Mouse (Mus musculus) midbrain, postnatal 0 days (tissue): Measurements from ENCODE around the gene Arsa. TPM values are rescaled to one million over a fixed set of nuclear protein-coding genes. Genes with fewer than 3 reads are reported as not detected.

Experiments
- ATAC-seq: fragments of 200-750 bp; cut with Nextera tagmentation; 2 replicates; pipeline ENCODE4 v1.8.0; 2017; ENCODE audit warnings: moderate number of reproducible peaks, mild to moderate bottlenecking, moderate TSS enrichment, moderate library complexity; ENCODE audit not compliant: low FRiP score
- DNase-seq: peaks from one replicate; pipeline ENCODE4 v3.0.0-alpha.2; 2015; ENCODE audit warnings: low spot score
- H3K27ac ChIP-seq: fragments of 300-500 bp; sonication (generic); 2 replicates; pipeline ENCODE4 v1.5.1; 2014; ENCODE audit warnings: low read depth, mild to moderate bottlenecking, low read length, mixed read lengths
- H3K27me3 ChIP-seq: fragments of 300-500 bp; sonication (generic); 2 replicates; pipeline ENCODE4 v1.6.1; 2014; ENCODE audit warnings: low read length, control low read depth, mixed read lengths; ENCODE audit not compliant: insufficient read depth
- H3K36me3 ChIP-seq: fragments of 300-500 bp; sonication (generic); 2 replicates; pipeline ENCODE4 v1.6.1; 2014; ENCODE audit warnings: low read length, control low read depth, mixed read lengths; ENCODE audit not compliant: insufficient read depth
- H3K4me1 ChIP-seq: fragments of 300-500 bp; sonication (generic); 2 replicates; pipeline ENCODE4 v1.6.1; 2014; ENCODE audit warnings: mild to moderate bottlenecking, control low read depth, antibody characterized with exemption, low read length, mixed read lengths; ENCODE audit not compliant: insufficient read depth
- H3K4me2 ChIP-seq: fragments of 300-500 bp; sonication (generic); 2 replicates; pipeline ENCODE4 v1.6.1; 2014; ENCODE audit warnings: low read depth, mild to moderate bottlenecking, low read length, mixed read lengths; ENCODE audit not compliant: poor library complexity, severe bottlenecking
- H3K4me3 ChIP-seq: fragments of 300-500 bp; sonication (generic); 2 replicates; pipeline ENCODE4 v1.5.1; 2014; ENCODE audit warnings: low read depth, mild to moderate bottlenecking, low read length, moderate library complexity
- H3K9ac ChIP-seq: fragments of 300-500 bp; sonication (generic); replicated peaks from 2 replicates; pipeline ENCODE4 v1.6.1; 2014; ENCODE audit warnings: mild to moderate bottlenecking, low read length, moderate library complexity, mixed read lengths; ENCODE audit not compliant: poor library complexity, severe bottlenecking
- H3K9me3 ChIP-seq: fragments of 300-500 bp; sonication (generic); 2 replicates; pipeline ENCODE4 v1.6.1; 2016; ENCODE audit warnings: low read length, control low read depth
- CTCF ChIP-seq: IDR thresholded peaks from 2 replicates; pipeline ENCODE4 v1.5.1; 2016; ENCODE audit warnings: antibody characterized with exemption, mild to moderate bottlenecking
- WGBS: fragments of 180-500 bp; shearing (Covaris S2); extraction: QIAGEN DNeasy Blood & Tissue Kit; methylation state at CpG from one replicate; pipeline ENCODE4 v1.1.7; 2014; 5-methylcytosine and 5-hydroxymethylcytosine counted together
- polyA plus RNA-seq: library from polyadenylated mRNA; unstranded; fragments of >200 nt; fragmentation: Nextera tagmentation; extraction: Ambion mirVana; gene quantifications from 2 replicates; pipeline ENCODE4 v1.2.1, GENCODE M21; 2015
- total RNA-seq: library from RNA; depleted of rRNA; stranded (reverse); fragments of >200 nt; gene quantifications from 2 replicates; pipeline ENCODE4 v1.2.3, GENCODE M21; 2014

The Arsa gene
- total and polyA plus RNA-seq, 2 experiments from 2014 or later: 32.4 to 34.0 TPM

GRCm38 (mm10) chr15:89430341-89430740, 46.9 kb downstream of the Arsa start:
- Histone ChIP-seq H3K4me3 (peak overlapping the region; percentile 76), H3K36me3 (peaks cover 22% of the 10 kb centered on the region), H3K27ac (peak overlapping the region; percentile 93), H3K4me1 (0 out of 2 replicates have a peak, but pooled peaks cover 2% of the 10 kb centered on the region), H3K9me3 (no peaks in the 10 kb centered on the region), H3K27me3 (no peaks in the 10 kb centered on the region), H3K9ac (peak overlapping the region; percentile 66; the same call in 1 of the 2 replicates), H3K4me2 (peak overlapping the region; percentile 96)
- no peak for ATAC-seq
- DNase-seq: no peak
- WGBS: 48% methylated on average over 6 of the region's 6 CpGs
- TF ChIP-seq CTCF: peak; percentile 37

DNA sequence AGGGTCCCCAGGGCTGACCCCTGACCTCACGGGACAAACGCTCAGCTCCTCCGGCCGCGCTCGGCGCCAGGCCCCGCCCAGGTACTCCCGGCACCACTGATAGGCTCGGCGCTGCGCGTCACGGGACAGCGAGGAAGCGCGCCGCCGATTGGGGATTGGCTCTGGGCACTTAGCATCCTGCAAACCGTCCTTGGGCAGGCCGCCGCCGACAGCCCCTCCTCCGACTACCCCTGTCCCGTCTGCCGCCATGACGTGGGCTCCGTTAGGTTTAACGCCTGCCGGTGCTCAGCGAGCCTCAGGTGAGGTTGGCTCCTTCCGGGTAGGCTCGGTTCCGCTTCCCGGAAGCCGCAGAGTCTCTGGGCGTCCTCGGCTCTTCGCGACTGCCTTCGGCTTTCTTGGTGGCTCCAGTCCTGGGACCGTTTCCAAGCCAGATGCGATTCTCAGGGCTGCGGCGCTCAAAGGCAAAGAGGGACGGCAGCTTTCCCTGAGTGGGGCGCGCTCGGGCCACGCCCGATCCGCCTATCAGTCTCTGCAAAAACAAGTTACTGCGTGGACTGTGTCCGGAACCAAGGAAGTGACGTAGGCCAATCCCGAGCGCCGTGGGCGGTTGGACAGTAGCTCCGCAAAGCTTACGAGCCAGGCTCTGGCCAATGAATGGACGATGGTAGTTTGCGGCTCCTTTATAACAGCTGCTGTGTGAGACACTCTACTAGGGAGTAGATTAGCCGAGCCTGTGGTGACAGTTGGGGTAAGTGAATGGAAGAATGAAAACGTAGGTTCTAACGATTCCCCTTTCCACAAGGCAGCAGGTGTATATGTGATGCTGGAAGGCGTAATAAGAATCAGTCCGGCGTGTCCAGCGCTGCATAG, 47.6 kb downstream of the Arsa start, which contains the start of the genes C730034F03Rik, Gm44502 and Chkb:
Gene C730034F03Rik, plus strand, starts transcription at position 238 of the 870 bp plus-strand sequence.
Gene Gm44502, minus strand, starts transcription at position 345 of the 870 bp plus-strand sequence.
Gene Chkb, minus strand, starts transcription at position 557 of the 870 bp plus-strand sequence.
- no peak for TF ChIP-seq CTCF
- Histone ChIP-seq H3K36me3 (peaks cover 24% of the 10 kb centered on the region), H3K27ac (peak within 1 kb of the TSS; percentile 93), H3K9ac (peak within 1 kb of the TSS; percentile 66), H3K4me3 (peak within 1 kb of the TSS; percentile 76), H3K4me2 (peak within 1 kb of the TSS; percentile 96), H3K27me3 (no peaks in the 10 kb centered on the region), H3K9me3 (no peaks in the 10 kb centered on the region), H3K4me1 (0 out of 2 replicates have a peak, but pooled peaks cover 2% of the 10 kb centered on the region)
- peak; percentile 95 for ATAC-seq
- DNase-seq: peak; percentile 99
- WGBS: under 1% methylated on average over 63 of the region's 70 CpGs

DNA sequence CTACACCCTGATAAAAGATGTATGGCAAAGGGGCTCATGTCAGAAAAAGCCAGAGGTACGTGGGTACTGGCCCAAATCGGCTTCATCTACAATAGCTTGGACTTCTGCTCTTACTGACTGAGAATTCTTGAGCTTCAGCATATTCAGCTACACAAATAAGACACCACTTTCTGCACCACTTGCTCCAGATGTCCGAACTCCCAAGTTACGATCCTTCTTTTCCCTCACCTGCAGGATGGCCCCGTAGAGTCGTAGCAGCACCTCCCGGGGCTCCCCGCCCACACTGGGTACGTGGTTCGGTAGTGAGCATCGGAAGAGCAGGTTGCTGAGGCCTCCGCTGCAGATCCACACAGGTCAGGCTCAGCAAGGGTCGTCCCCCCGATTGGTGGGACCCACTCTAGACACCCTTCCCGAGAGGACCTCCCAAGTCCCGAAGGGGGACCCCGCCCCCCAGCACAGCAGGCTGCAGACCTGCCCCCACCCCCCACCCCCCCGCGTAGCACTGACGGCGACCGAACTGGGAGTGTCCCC, 48.3 kb downstream of the Arsa start:
- Histone ChIP-seq H3K36me3 (peaks cover 24% of the 10 kb centered on the region), H3K4me1 (0 out of 2 replicates have a peak, but pooled peaks cover 2% of the 10 kb centered on the region), H3K9me3 (no peaks in the 10 kb centered on the region), H3K9ac (peak overlapping the region; percentile 66), H3K27me3 (no peaks in the 10 kb centered on the region), H3K27ac (peak overlapping the region; percentile 93), H3K4me2 (peak overlapping the region; percentile 96), H3K4me3 (peak overlapping the region; percentile 76)
- WGBS: 4% methylated on average over 22 of the region's 22 CpGs
- ATAC-seq: peak; percentile 42
- TF ChIP-seq CTCF: no peak
- no peak for DNase-seq

- WGBS: 83% methylated on average over 19 of the region's 19 CpGs
Measured at GRCm38 (mm10) chr15:89428136-89428790, 49.0 kb downstream of the Arsa start.

GRCm38 (mm10) chr15:89426716-89427115, 50.5 kb downstream of the Arsa start:
- WGBS: 87% methylated on average over 10 of the region's 10 CpGs
- Histone ChIP-seq H3K4me3 (no peak overlapping the region), H3K4me1 (0 out of 2 replicates have a peak, but pooled peaks cover under 1% of the 10 kb centered on the region), H3K36me3 (peaks cover 24% of the 10 kb centered on the region), H3K4me2 (no peak overlapping the region), H3K27ac (no peak overlapping the region), H3K9ac (no peak overlapping the region), H3K27me3 (no peaks in the 10 kb centered on the region), H3K9me3 (no peaks in the 10 kb centered on the region)
- no peak for TF ChIP-seq CTCF
- DNase-seq (no peak), ATAC-seq (no peak)

More at GRCm38 (mm10) chr15:89428136-89428790, 49.0 kb downstream of the Arsa start:
- Histone ChIP-seq H3K27ac (no peak overlapping the region), H3K9ac (peak overlapping the region; percentile 66), H3K4me1 (0 out of 2 replicates have a peak, but pooled peaks cover 2% of the 10 kb centered on the region), H3K27me3 (no peaks in the 10 kb centered on the region), H3K36me3 (peaks cover 24% of the 10 kb centered on the region), H3K4me3 (peak overlapping the region; percentile 76), H3K4me2 (peak overlapping the region; percentile 96), H3K9me3 (no peaks in the 10 kb centered on the region)
- DNase-seq: no peak
- no peak for ATAC-seq
- no peak for TF ChIP-seq CTCF
